Comparison of ENCODE assay signal across 23 mouse cellular contexts in genomic region chr12:110212716-110213115, GRCm38 (mm10).
DNase-seq lines count a peak whose midpoint lies in the region; ATAC-seq and TF ChIP-seq lines count a peak whose summit lies in the region.
"Had no signal": no experiment of that assay in that cellular context is flagged by ENCODE, and none has a peak within 500 bp of the region (broad histone marks: within the 10 kb centered on the region; RNA-seq: fewer than 3 reads in every experiment).

No protein-coding gene starts in this region.

- no peak for DNase-seq in cerebellum, postnatal 4 days (ENCODE audit: low spot score in 2 of 2)
- no peak for DNase-seq in adrenal gland, postnatal 10 days
- DNase-seq in lung, postnatal 14 days: no peak
- DNase-seq: adrenal gland, adult 8-10 months; adrenal gland, postnatal 25 days; cerebellum, adult 11 months; cerebellum, adult 2 months; cerebellum, adult 9-10 months; cerebellum, postnatal 10 days; cerebellum, postnatal 25 days; embryo, embryonic 11 days had no signal

- H3K36me3 ChIP-seq in intestine, embryonic 15.5 days: no peaks in the 10 kb centered on the region
- no peaks in the 10 kb centered on the region for H3K36me3 ChIP-seq in intestine, postnatal 0 days (ENCODE audit: control insufficient read depth, insufficient read depth)
- H3K36me3 ChIP-seq: embryonic facial prominence, embryonic 13.5 days; embryonic facial prominence, embryonic 15.5 days; forebrain, embryonic 10.5 days; forebrain, embryonic 12.5 days; G1E had no signal

- H3K4me1 ChIP-seq in intestine, embryonic 15.5 days (replicated peaks): peaks cover 4% of the 10 kb centered on the region; the same call in 1 of the 2 replicates
- H3K4me1 ChIP-seq in intestine, postnatal 0 days (replicated peaks; ENCODE audit: control insufficient read depth, insufficient read depth, low read length): no peaks in the 10 kb centered on the region; the same call in 1 of the 2 replicates

- peak; percentile 55 for ATAC-seq in intestine, embryonic 15.5 days
- peak; percentile 81 for ATAC-seq in intestine, postnatal 0 days
- ATAC-seq: activated CD4-positive, CD25-positive, alpha-beta regulatory T cell, adult 4 months; forebrain, embryonic 14.5 days; forebrain, embryonic 16.5 days; Patski had no signal

- no peak overlapping the region for H3K4me3 ChIP-seq in intestine, embryonic 15.5 days (replicated peaks)
- no peak overlapping the region for H3K4me3 ChIP-seq in intestine, postnatal 0 days (ENCODE audit: low read depth, low read length)
- H3K4me3 ChIP-seq: embryonic facial prominence, embryonic 13.5 days; embryonic facial prominence, embryonic 15.5 days; erythroblast, embryonic 14.5 days; forebrain, embryonic 10.5 days; forebrain, embryonic 12.5 days had no signal

- no peaks in the 10 kb centered on the region for H3K9me3 ChIP-seq in intestine, embryonic 15.5 days
- H3K9me3 ChIP-seq in intestine, postnatal 0 days (ENCODE audit: control insufficient read depth): no peaks in the 10 kb centered on the region
- H3K9me3 ChIP-seq: embryonic facial prominence, embryonic 13.5 days; embryonic facial prominence, embryonic 15.5 days; forebrain, embryonic 10.5 days; forebrain, embryonic 12.5 days had no signal

- WGBS in intestine, embryonic 15.5 days: 63% methylated on average over 4 of the region's 4 CpGs
- WGBS in intestine, postnatal 0 days: 50% methylated on average over 4 of the region's 4 CpGs

- no peak for TF ChIP-seq CTCF in intestine, postnatal 0 days (IDR thresholded peaks at IDR 0.05; ENCODE audit: low read depth)

- H3K27me3 ChIP-seq in intestine, embryonic 15.5 days (replicated peaks): 0 out of 2 replicates have a peak, but pooled peaks cover 4% of the 10 kb centered on the region
- no peaks in the 10 kb centered on the region for H3K27me3 ChIP-seq in intestine, postnatal 0 days (replicated peaks; ENCODE audit: control insufficient read depth, insufficient read depth, low read length)
- H3K27me3 ChIP-seq: embryonic facial prominence, embryonic 13.5 days; embryonic facial prominence, embryonic 15.5 days; Patski had no signal

- H3K9ac ChIP-seq in intestine, embryonic 15.5 days: no peak overlapping the region
- H3K9ac ChIP-seq in intestine, postnatal 0 days (ENCODE audit: low read depth, low read length): no peak overlapping the region
- H3K9ac ChIP-seq: embryonic facial prominence, embryonic 13.5 days; embryonic facial prominence, embryonic 15.5 days; forebrain, embryonic 12.5 days had no signal

- H3K27ac ChIP-seq in intestine, embryonic 15.5 days: no peak overlapping the region
- no peak overlapping the region for H3K27ac ChIP-seq in intestine, postnatal 0 days (ENCODE audit: low read depth, low read length)
- H3K27ac ChIP-seq: embryonic facial prominence, embryonic 13.5 days; embryonic facial prominence, embryonic 15.5 days; forebrain, embryonic 10.5 days; forebrain, embryonic 12.5 days had no signal

- H3K4me2 ChIP-seq in intestine, embryonic 15.5 days (replicated peaks): no peak overlapping the region
- no peak overlapping the region for H3K4me2 ChIP-seq in intestine, postnatal 0 days (replicated peaks; ENCODE audit: low read depth)
- H3K4me2 ChIP-seq: embryonic facial prominence, embryonic 13.5 days; embryonic facial prominence, embryonic 15.5 days; forebrain, embryonic 12.5 days had no signal
